Mouse (Mus musculus) cerebellum, adult 2 months (tissue): ENCODE measurements at regions not wholly inside any gene's neighbourhood (a gene's known extent, or its start where the extent isn't known, plus 50 kb on each side); places are given as distances from the start of the nearest gene placed in this dataset.

ENCODE experiments used
- DNase-seq, 2 experiments: peaks; one replicate each; pipeline ENCODE4 v3.0.0; 2021
- H3K27ac ChIP-seq: fragments of 200-500 bp; 2 replicates; pipeline ENCODE4 v1.5.1; 2012; ENCODE audit warnings: low read length, control low read depth, inconsistent platforms; ENCODE audit not compliant: insufficient read depth
- H3K27me3 ChIP-seq: fragments of 200-500 bp; 2 replicates; pipeline ENCODE4 v1.6.1; 2012; ENCODE audit warnings: inconsistent platforms, mild to moderate bottlenecking, low read length, moderate library complexity; ENCODE audit not compliant: control insufficient read depth, insufficient read depth
- H3K4me1 ChIP-seq: fragments of 200-500 bp; 2 replicates; pipeline ENCODE4 v1.6.1; 2011; ENCODE audit warnings: low read length; ENCODE audit not compliant: control insufficient read depth, insufficient read depth
- H3K4me3 ChIP-seq: fragments of 200-500 bp; replicated peaks from 2 replicates; pipeline ENCODE3; 2011; ENCODE audit warnings: mild to moderate bottlenecking, low read depth, low read length, control low read depth; ENCODE audit not compliant: insufficient read depth
- CTCF ChIP-seq: fragments of 200-500 bp; IDR thresholded peaks from 2 replicates; pipeline ENCODE4 v1.5.1; 2011; ENCODE audit warnings: low read depth, mild to moderate bottlenecking, control low read depth, low read length, moderate library complexity, borderline replicate concordance; ENCODE audit not compliant: insufficient read depth
- POLR2A ChIP-seq: fragments of 200-500 bp; IDR thresholded peaks from 2 replicates; pipeline ENCODE4 v1.6.1; 2011; ENCODE audit warnings: low read length, control low read depth, borderline replicate concordance; ENCODE audit not compliant: insufficient read depth
- WGBS: fragments of 180-500 bp; shearing (Covaris S2); methylation state at CpG from one replicate; pipeline ENCODE4 v1.1.7; 2018; 5-methylcytosine and 5-hydroxymethylcytosine counted together

- no peaks in the 10 kb centered on the region for H3K4me1 ChIP-seq
- no peaks in the 10 kb centered on the region; the same call in 1 of the 2 replicates for H3K27me3 ChIP-seq
- H3K4me3 ChIP-seq: no peak overlapping the region
- WGBS: 75% methylated on average over 4 of the region's 4 CpGs
- TF ChIP-seq POLR2A (no peak), CTCF (no peak)
- no peak for DNase-seq
- H3K27ac ChIP-seq: no peak overlapping the region
These were observed 415.8 kb upstream of the Prickle1 start for GRCm38 (mm10) chr15:94011499-94011898.

- no peak overlapping the region for H3K4me3 ChIP-seq
- H3K27me3 ChIP-seq: no peaks in the 10 kb centered on the region; the same call in 1 of the 2 replicates
- 78% methylated on average over 5 of the region's 5 CpGs for WGBS
- H3K27ac ChIP-seq: no peak overlapping the region
- TF ChIP-seq CTCF (no peak), POLR2A (no peak)
- no peak for DNase-seq
- no peaks in the 10 kb centered on the region for H3K4me1 ChIP-seq
These were observed 410.4 kb upstream of the Prickle1 start for GRCm38 (mm10) chr15:94006082-94006481.

- WGBS: 72% methylated on average over 4 of the region's 4 CpGs
- no peaks in the 10 kb centered on the region; the same call in 1 of the 2 replicates for H3K27me3 ChIP-seq
- DNase-seq: no peak
- TF ChIP-seq POLR2A (no peak), CTCF (no peak)
- no peak overlapping the region for H3K27ac ChIP-seq
- H3K4me3 ChIP-seq: no peak overlapping the region
- no peaks in the 10 kb centered on the region for H3K4me1 ChIP-seq
These were observed 409.2 kb upstream of the Prickle1 start for GRCm38 (mm10) chr15:94004911-94005310.

- DNase-seq: no peak
- TF ChIP-seq CTCF (no peak), POLR2A (no peak)
- no peaks in the 10 kb centered on the region for H3K4me1 ChIP-seq
- H3K27me3 ChIP-seq: no peaks in the 10 kb centered on the region; the same call in 1 of the 2 replicates
- H3K4me3 ChIP-seq: no peak overlapping the region
- WGBS: 91% methylated on average over 7 of the region's 7 CpGs
- H3K27ac ChIP-seq: no peak overlapping the region
These were observed 407.5 kb upstream of the Prickle1 start for GRCm38 (mm10) chr15:94003145-94003544.

- 63% methylated on average over 4 of the region's 4 CpGs for WGBS
- no peak overlapping the region for H3K27ac ChIP-seq
- no peak overlapping the region for H3K4me3 ChIP-seq
- TF ChIP-seq POLR2A (no peak), CTCF (no peak)
- H3K4me1 ChIP-seq: no peaks in the 10 kb centered on the region
- no peaks in the 10 kb centered on the region; the same call in 1 of the 2 replicates for H3K27me3 ChIP-seq
- DNase-seq: no peak
These were observed 398.9 kb upstream of the Prickle1 start for GRCm38 (mm10) chr15:93994542-93994941.

GRCm38 (mm10) chr15:93990139-93990538 lies 394.4 kb upstream of the Prickle1 start:
- DNase-seq: no peak
- Histone ChIP-seq H3K27ac (no peak overlapping the region), H3K27me3 (no peaks in the 10 kb centered on the region; the same call in 1 of the 2 replicates), H3K4me1 (no peaks in the 10 kb centered on the region), H3K4me3 (no peak overlapping the region)
- 41% methylated on average over 3 of the region's 3 CpGs for WGBS
- TF ChIP-seq POLR2A (no peak), CTCF (no peak)

- Histone ChIP-seq H3K27ac (no peak overlapping the region), H3K27me3 (no peaks in the 10 kb centered on the region; the same call in 1 of the 2 replicates), H3K4me3 (no peak overlapping the region), H3K4me1 (no peaks in the 10 kb centered on the region)
- no peak for TF ChIP-seq CTCF
- no peak for TF ChIP-seq POLR2A
- no peak for DNase-seq
- WGBS: 77% methylated on average over 5 of the region's 5 CpGs
These were observed 392.7 kb upstream of the Prickle1 start for GRCm38 (mm10) chr15:93988367-93988766.

- Histone ChIP-seq H3K4me1 (no peaks in the 10 kb centered on the region), H3K27ac (no peak overlapping the region), H3K4me3 (no peak overlapping the region), H3K27me3 (no peaks in the 10 kb centered on the region; the same call in 1 of the 2 replicates)
- no peak for DNase-seq
- TF ChIP-seq POLR2A: no peak
- no peak for TF ChIP-seq CTCF
- WGBS: 91% methylated on average over 6 of the region's 6 CpGs
These were observed 391.1 kb upstream of the Prickle1 start for GRCm38 (mm10) chr15:93986631-93987429.
